Mouse (Mus musculus): Measurements from ENCODE around the gene Zfp511.
A peak's percentile ranks its signal among the peaks of the same experiment; 100 is the strongest.

Zfp511 gene

GRCm38 (mm10) chr7:140036281-140037170 is at the start of gene Zfp511, which contains the start of gene Tubgcp2:
Zfp511 (plus strand) TSS chr7:140036391.
Tubgcp2 (minus strand) TSS chr7:140036669.
- peak; percentile 93 to 97 for DNase-seq (ENCODE audit: low spot score in 2 of 2)

- no peak for DNase-seq (ENCODE audit: low spot score in 2 of 2)
These were observed 47.9 kb upstream of the Zfp511 start for GRCm38 (mm10) chr7:139988272-139988671.

GRCm38 (mm10) chr7:139990864-139991394 is 45.3 kb upstream of the Zfp511 start:
- DNase-seq (ENCODE audit: low spot score in 2 of 2): no peak

- DNase-seq (ENCODE audit: low spot score in 2 of 2): no peak
These were observed 43.8 kb upstream of the Zfp511 start, which contains the start of gene Adam8 for GRCm38 (mm10) chr7:139992406-139992805. Adam8 (minus strand) TSS chr7:139992562.

GRCm38 (mm10) chr7:139993532-139993931 is 42.7 kb upstream of the Zfp511 start:
- no peak for DNase-seq (ENCODE audit: low spot score in 2 of 2)

GRCm38 (mm10) chr7:139994202-139994601 is 42.0 kb upstream of the Zfp511 start:
- no peak for DNase-seq (ENCODE audit: low spot score in 2 of 2)

- DNase-seq (ENCODE audit: low spot score in 2 of 2): peak; percentile 77 to 79
These were observed 41.5 kb upstream of the Zfp511 start for GRCm38 (mm10) chr7:139994676-139995075.

GRCm38 (mm10) chr7:139998691-139999350 is 37.4 kb upstream of the Zfp511 start:
- peak; percentile 20 to 27 for DNase-seq (ENCODE audit: low spot score in 2 of 2)

GRCm38 (mm10) chr7:140001086-140001740 is 35.0 kb upstream of the Zfp511 start:
- DNase-seq (ENCODE audit: low spot score in 2 of 2): no peak

GRCm38 (mm10) chr7:140004666-140005065 is 31.5 kb upstream of the Zfp511 start:
- DNase-seq (ENCODE audit: low spot score in 2 of 2): no peak

GRCm38 (mm10) chr7:140006861-140007611 is 29.2 kb upstream of the Zfp511 start:
- no peak for DNase-seq (ENCODE audit: low spot score in 2 of 2)

GRCm38 (mm10) chr7:140007781-140008180 is 28.4 kb upstream of the Zfp511 start:
- no peak for DNase-seq (ENCODE audit: low spot score in 2 of 2)

GRCm38 (mm10) chr7:140011336-140011735 is 24.9 kb upstream of the Zfp511 start:
- no peak for DNase-seq (ENCODE audit: low spot score in 2 of 2)

- no peak for DNase-seq (ENCODE audit: low spot score in 2 of 2)
These were observed 4.4 kb upstream of the Zfp511 start for GRCm38 (mm10) chr7:140031771-140032170.

- no peak for DNase-seq (ENCODE audit: low spot score in 2 of 2)
These were observed 3.8 kb upstream of the Zfp511 start for GRCm38 (mm10) chr7:140032366-140032765.

- DNase-seq (ENCODE audit: low spot score in 2 of 2): no peak
These were observed 2.8 kb upstream of the Zfp511 start for GRCm38 (mm10) chr7:140033386-140033785.

- DNase-seq (ENCODE audit: low spot score in 2 of 2): no peak
These were observed 735 bp upstream of the Zfp511 start for GRCm38 (mm10) chr7:140035456-140035855.

- no peak for DNase-seq (ENCODE audit: low spot score in 2 of 2)
These were observed 972 bp downstream of the Zfp511 start for GRCm38 (mm10) chr7:140037171-140037555.

- no peak for DNase-seq (ENCODE audit: low spot score in 2 of 2)
These were observed 6.5 kb downstream of the Zfp511 start for GRCm38 (mm10) chr7:140042728-140043127.

GRCm38 (mm10) chr7:140045546-140045945 is 9.4 kb downstream of the Zfp511 start:
- DNase-seq (ENCODE audit: low spot score in 2 of 2): no peak

GRCm38 (mm10) chr7:140047811-140048311 is 11.7 kb downstream of the Zfp511 start:
- no peak for DNase-seq (ENCODE audit: low spot score in 2 of 2)
